Mouse (Mus musculus) urinary bladder, postnatal 10 days (tissue): Measurements from ENCODE around the gene Ssty2.
"Not testable (repeated sequence)": the region's sequence is repeated elsewhere in the genome, so short reads cannot be mapped to it uniquely, and the experiment has no call there.

Experiments used
- DNase-seq: peaks from one replicate; pipeline ENCODE4 v3.0.0; 2022; ENCODE audit warnings: low spot score

Gene Ssty2

GRCm38 (mm10) chrY:67047972-67048371 lies at the start of gene Ssty2:
Ssty2 (minus strand) TSS chrY:67048072.
- DNase-seq = not testable (repeated sequence)
